Comparison of ENCODE assay signal across 19 mouse cellular contexts in genomic region chr3:153783928-153784570, GRCm38 (mm10). TPM values are rescaled to one million over a fixed set of nuclear protein-coding genes. Genes with fewer than 3 reads are reported as not detected.
A peak's percentile ranks its signal among the peaks of the same experiment; 100 is the strongest.
DNase-seq lines count a peak whose midpoint lies in the region; ATAC-seq and TF ChIP-seq lines count a peak whose summit lies in the region.
"Had no signal": no experiment of that assay in that cellular context is flagged by ENCODE, and none has a peak within 500 bp of the region (broad histone marks: within the 10 kb centered on the region; RNA-seq: fewer than 3 reads in every experiment).

No protein-coding gene starts in this region.

- TF ChIP-seq EP300 in stomach, postnatal 0 days (optimal IDR thresholded peaks at IDR 0.05), result no peak

- no peaks in the 10 kb centered on the region for H3K9me3 ChIP-seq in hindbrain, postnatal 0 days (ENCODE audit: low read length)
- no peaks in the 10 kb centered on the region for H3K9me3 ChIP-seq in hindbrain, embryonic 14.5 days (ENCODE audit: control insufficient read depth, low read length)
- H3K9me3 ChIP-seq in lung, embryonic 15.5 days, result no peaks in the 10 kb centered on the region
- no peaks in the 10 kb centered on the region for H3K9me3 ChIP-seq in intestine, postnatal 0 days (ENCODE audit: control insufficient read depth)
- H3K9me3 ChIP-seq in stomach, postnatal 0 days (ENCODE audit: control insufficient read depth, low read length), result no peaks in the 10 kb centered on the region
- H3K9me3 ChIP-seq: forebrain, embryonic 12.5 days; hindbrain, embryonic 10.5 days; neural tube, embryonic 15.5 days had no signal

- DNase-seq in hindbrain, postnatal 0 days (ENCODE audit: low spot score), result peak; percentile 14
- no peak for DNase-seq in hindbrain, embryonic 14.5 days (ENCODE audit: low spot score)
- no peak for DNase-seq in lung, postnatal 4 days
- DNase-seq in stomach, postnatal 0 days (ENCODE audit: low spot score), result peak; percentile 19
- DNase-seq in right cerebral cortex, postnatal 4 days, result no peak
- DNase-seq: adrenal gland, adult 2 months; cerebellum, postnatal 25 days; midbrain, embryonic 14.5 days; spleen, adult 18-20 months; thymus, postnatal 14 days had no signal

- TF ChIP-seq CTCF in hindbrain, postnatal 0 days (IDR thresholded peaks at IDR 0.05; ENCODE audit: low read depth), result no peak
- TF ChIP-seq CTCF in intestine, postnatal 0 days (IDR thresholded peaks at IDR 0.05; ENCODE audit: low read depth), result no peak
- TF ChIP-seq CTCF in stomach, postnatal 0 days (IDR thresholded peaks at IDR 0.05; ENCODE audit: low read depth), result no peak

- WGBS in hindbrain, postnatal 0 days, result 60% methylated on average over 8 of the region's 8 CpGs
- WGBS in hindbrain, embryonic 14.5 days, result 68% methylated on average over 8 of the region's 8 CpGs
- 44% methylated on average over 8 of the region's 8 CpGs for WGBS in lung, embryonic 15.5 days
- WGBS in intestine, postnatal 0 days, result 22% methylated on average over 8 of the region's 8 CpGs
- 24% methylated on average over 8 of the region's 8 CpGs for WGBS in stomach, postnatal 0 days

- no peak overlapping the region for H3K4me3 ChIP-seq in hindbrain, postnatal 0 days (ENCODE audit: low read length)
- no peak overlapping the region for H3K4me3 ChIP-seq in hindbrain, embryonic 14.5 days (replicated peaks; ENCODE audit: low read length)
- no peak overlapping the region for H3K4me3 ChIP-seq in lung, embryonic 15.5 days
- peak overlapping the region; percentile 20 for H3K4me3 ChIP-seq in intestine, postnatal 0 days (ENCODE audit: low read depth, low read length)
- no peak overlapping the region for H3K4me3 ChIP-seq in stomach, postnatal 0 days (ENCODE audit: low read depth, low read length)
- H3K4me3 ChIP-seq: forebrain, embryonic 12.5 days; hindbrain, embryonic 10.5 days; left cerebral cortex, adult 2 months; myocyte; neural tube, embryonic 15.5 days had no signal

- no peak for ATAC-seq in hindbrain, postnatal 0 days
- ATAC-seq in hindbrain, embryonic 14.5 days (ENCODE audit: low FRiP score), result no peak
- 0 out of 2 replicates have a peak, but pooled peaks have one; percentile 28 for ATAC-seq in lung, embryonic 15.5 days (ENCODE audit: borderline replicate concordance, extremely low read depth, low FRiP score, low TSS enrichment)
- ATAC-seq in intestine, postnatal 0 days, result peak; percentile 87
- peak; percentile 78 for ATAC-seq in stomach, postnatal 0 days (ENCODE audit: low FRiP score, low TSS enrichment)
- ATAC-seq: inflammation-experienced regulatory T-cells, adult 6 months had no signal

- no peak overlapping the region for H3K27ac ChIP-seq in hindbrain, postnatal 0 days
- H3K27ac ChIP-seq in hindbrain, embryonic 14.5 days, result no peak overlapping the region
- peak overlapping the region; percentile 72 for H3K27ac ChIP-seq in lung, embryonic 15.5 days
- H3K27ac ChIP-seq in intestine, postnatal 0 days (ENCODE audit: low read depth, low read length), result no peak overlapping the region
- H3K27ac ChIP-seq in stomach, postnatal 0 days (replicated peaks), result no peak overlapping the region
- H3K27ac ChIP-seq: forebrain, embryonic 12.5 days; hindbrain, embryonic 10.5 days; left cerebral cortex, adult 2 months; liver, embryonic 14.5 days; neural tube, embryonic 15.5 days had no signal

- H3K9ac ChIP-seq in hindbrain, postnatal 0 days (replicated peaks; ENCODE audit: low read length), result no peak overlapping the region
- H3K9ac ChIP-seq in hindbrain, embryonic 14.5 days, result no peak overlapping the region
- H3K9ac ChIP-seq in lung, embryonic 15.5 days, result no peak overlapping the region
- H3K9ac ChIP-seq in intestine, postnatal 0 days (ENCODE audit: low read depth, low read length), result no peak overlapping the region
- no peak overlapping the region for H3K9ac ChIP-seq in stomach, postnatal 0 days (ENCODE audit: low read length)
- H3K9ac ChIP-seq: forebrain, embryonic 12.5 days; liver, embryonic 14.5 days; neural tube, embryonic 15.5 days had no signal

- H3K4me2 ChIP-seq in hindbrain, postnatal 0 days (ENCODE audit: low read depth, low read length), result no peak overlapping the region
- H3K4me2 ChIP-seq in hindbrain, embryonic 14.5 days (replicated peaks), result no peak overlapping the region
- H3K4me2 ChIP-seq in lung, embryonic 15.5 days, result 0 out of 2 replicates have a peak overlapping the region, but pooled peaks have one; percentile 13
- H3K4me2 ChIP-seq in intestine, postnatal 0 days (replicated peaks; ENCODE audit: low read depth), result peak overlapping the region; percentile 56
- H3K4me2 ChIP-seq in stomach, postnatal 0 days (replicated peaks; ENCODE audit: low read depth), result no peak overlapping the region
- H3K4me2 ChIP-seq: forebrain, embryonic 12.5 days; neural tube, embryonic 15.5 days had no signal

- no peaks in the 10 kb centered on the region for H3K36me3 ChIP-seq in hindbrain, postnatal 0 days (ENCODE audit: insufficient read depth, low read length)
- H3K36me3 ChIP-seq in hindbrain, embryonic 14.5 days (replicated peaks; ENCODE audit: control insufficient read depth, insufficient read depth), result no peaks in the 10 kb centered on the region
- H3K36me3 ChIP-seq in lung, embryonic 15.5 days, result no peaks in the 10 kb centered on the region
- H3K36me3 ChIP-seq in intestine, postnatal 0 days (ENCODE audit: control insufficient read depth, insufficient read depth), result no peaks in the 10 kb centered on the region
- no peaks in the 10 kb centered on the region for H3K36me3 ChIP-seq in stomach, postnatal 0 days (ENCODE audit: control insufficient read depth, insufficient read depth, low read length)
- H3K36me3 ChIP-seq: forebrain, embryonic 12.5 days; hindbrain, embryonic 10.5 days; neural tube, embryonic 15.5 days had no signal

- no peaks in the 10 kb centered on the region for H3K27me3 ChIP-seq in hindbrain, postnatal 0 days (ENCODE audit: insufficient read depth, low read length)
- no peaks in the 10 kb centered on the region for H3K27me3 ChIP-seq in hindbrain, embryonic 14.5 days (ENCODE audit: control insufficient read depth, insufficient read depth, low read length)
- no peaks in the 10 kb centered on the region for H3K27me3 ChIP-seq in lung, embryonic 15.5 days
- no peaks in the 10 kb centered on the region for H3K27me3 ChIP-seq in intestine, postnatal 0 days (replicated peaks; ENCODE audit: control insufficient read depth, insufficient read depth, low read length)
- H3K27me3 ChIP-seq in stomach, postnatal 0 days (ENCODE audit: control insufficient read depth, insufficient read depth, low read length), result no peaks in the 10 kb centered on the region
- H3K27me3 ChIP-seq: forebrain, embryonic 12.5 days; neural tube, embryonic 15.5 days had no signal

- H3K4me1 ChIP-seq in hindbrain, postnatal 0 days (ENCODE audit: insufficient read depth, low read length), result no peaks in the 10 kb centered on the region
- no peaks in the 10 kb centered on the region for H3K4me1 ChIP-seq in hindbrain, embryonic 14.5 days (replicated peaks; ENCODE audit: control insufficient read depth, insufficient read depth, low read length)
- H3K4me1 ChIP-seq in lung, embryonic 15.5 days, result peaks cover 6% of the 10 kb centered on the region; the same call in 1 of the 2 replicates
- H3K4me1 ChIP-seq in intestine, postnatal 0 days (replicated peaks; ENCODE audit: control insufficient read depth, insufficient read depth, low read length), result peaks cover 2% of the 10 kb centered on the region; the same call in 1 of the 2 replicates
- H3K4me1 ChIP-seq in stomach, postnatal 0 days (replicated peaks; ENCODE audit: control insufficient read depth, insufficient read depth), result no peaks in the 10 kb centered on the region
- H3K4me1 ChIP-seq: neural tube, embryonic 15.5 days had no signal

RNA-seq across cellular contexts. Expression of gene St6galnac3, which starts 59.1 kb away (rescaled TPM):
- total RNA-seq in hindbrain, postnatal 0 days (2014; rRNA removed), result 5.0 and 9.9 TPM in 2 replicates
- polyA plus RNA-seq in hindbrain, postnatal 0 days (2015; fragmentation: Nextera tagmentation; extraction: Ambion mirVana), result 7.3 and 9.0 TPM in 2 replicates
- polyA plus RNA-seq in hindbrain, embryonic 14.5 days (2014; fragmentation: Nextera tagmentation; extraction: Ambion mirVana), result 25.3 and 28.3 TPM in 2 replicates
- polyA plus RNA-seq in lung, embryonic 15.5 days (2015; fragmentation: Nextera tagmentation; extraction: Ambion mirVana), result 29.3 and 31.9 TPM in 2 replicates
- polyA plus RNA-seq in intestine, postnatal 0 days (2015; fragmentation: Nextera tagmentation; extraction: Ambion mirVana), result 7.9 and 8.5 TPM in 2 replicates
- polyA plus RNA-seq in stomach, postnatal 0 days (2015; fragmentation: Nextera tagmentation; extraction: Ambion mirVana), result 4.5 and 6.2 TPM in 2 replicates
- polyA plus RNA-seq: myocyte had no signal

RNA-seq across cellular contexts. Expression of gene Asb17, which starts 60.0 kb away (rescaled TPM):
- not detected in 2 replicates for total RNA-seq in hindbrain, postnatal 0 days (2014; rRNA removed)
- polyA plus RNA-seq in hindbrain, postnatal 0 days (2015; fragmentation: Nextera tagmentation; extraction: Ambion mirVana), result not detected in 2 replicates
- polyA plus RNA-seq in hindbrain, embryonic 14.5 days (2014; fragmentation: Nextera tagmentation; extraction: Ambion mirVana), result 0.18 TPM in 1 of 2 replicates, not detected in the other
- 0.05 and 0.08 TPM in 2 replicates for polyA plus RNA-seq in lung, embryonic 15.5 days (2015; fragmentation: Nextera tagmentation; extraction: Ambion mirVana)
- polyA plus RNA-seq in intestine, postnatal 0 days (2015; fragmentation: Nextera tagmentation; extraction: Ambion mirVana), result not detected in 2 replicates
- polyA plus RNA-seq in stomach, postnatal 0 days (2015; fragmentation: Nextera tagmentation; extraction: Ambion mirVana), result 0.08 and 0.12 TPM in 2 replicates
- total RNA-seq: adrenal gland, adult 2 months; left cerebral cortex, adult 2 months had no signal
- polyA plus RNA-seq: adrenal gland, adult 2 months; forebrain, embryonic 12.5 days; inflammation-experienced regulatory T-cells, adult 6 months; midbrain, embryonic 14.5 days; myocyte; neural tube, embryonic 15.5 days had no signal

Comparison
In these comparisons a context has a peak if more than half of its experiments do, and no peak if none do; other contexts are left out.
1. DNase-seq: peak in hindbrain, postnatal 0 days (single experiment) and stomach, postnatal 0 days (single experiment); none in hindbrain, embryonic 14.5 days (single experiment), lung, postnatal 4 days (0 of 2) and right cerebral cortex, postnatal 4 days (single experiment).
2. ATAC-seq: peak in lung, embryonic 15.5 days (single experiment), intestine, postnatal 0 days (single experiment) and stomach, postnatal 0 days (single experiment); none in hindbrain, postnatal 0 days (single experiment) and hindbrain, embryonic 14.5 days (single experiment).
3. H3K4me2 ChIP-seq: peak in lung, embryonic 15.5 days (single experiment) and intestine, postnatal 0 days (single experiment); none in hindbrain, postnatal 0 days (single experiment), hindbrain, embryonic 14.5 days (single experiment) and stomach, postnatal 0 days (single experiment).